Mouse (Mus musculus) Patski (cell line): ENCODE data around the gene Mrpl48. TPM values are rescaled to one million over a fixed set of nuclear protein-coding genes. Genes with fewer than 3 reads are reported as not detected.
"Not testable (repeated sequence)": the region's sequence is repeated elsewhere in the genome, so short reads cannot be mapped to it uniquely, and the experiment has no call there.

Experiments used
- ATAC-seq: fragments of 100-300 bp; one replicate; pipeline ENCODE4 v1.8.0; 2021
- CTCF ChIA-PET: fragments of 350-600 bp; sonication (Branson Sonifier 250); formaldehyde crosslinking; loops from one replicate; lab custom pipeline; 2022; ENCODE audit warnings: inconsistent platforms; lab: Charles Lee
- POLR2A ChIA-PET: fragments of 350-600 bp; sonication (Branson Sonifier 250); formaldehyde crosslinking; loops from one replicate; lab custom pipeline; 2022; ENCODE audit warnings: antibody characterized with exemption, inconsistent platforms; lab: Charles Lee
- DNase-seq: peaks from one replicate; pipeline ENCODE4 v3.0.0-alpha.2; 2011; ENCODE audit warnings: low read depth, low spot score
- H3K27me3 ChIP-seq: fragments of 371-371 bp; one replicate; pipeline ENCODE4 v1.5.1; 2021
- CTCF ChIP-seq: fragments of 100-300 bp; IDR thresholded peaks from one replicate; pipeline ENCODE4 v1.5.1; 2021
- in situ Hi-C: fragments of 300-500 bp; cut with MboI; formaldehyde crosslinking; loops from 3 replicates; pipeline ENCODE4 v1.11.1; 2018; ENCODE audit warnings: low pct_unique_long_range_greater_than_20kb, mixed read lengths
- polyA plus RNA-seq: library from polyadenylated mRNA; unstranded; gene quantifications from one replicate; pipeline ENCODE4 v1.2.3, GENCODE M21; 2021

Gene Mrpl48
- polyA plus RNA-seq, 1 experiment from 2014 or later = 25.3 TPM

- in situ Hi-C loops, H3K27me3 ChIP-seq, ATAC-seq, POLR2A ChIA-PET, DNase-seq, CTCF ChIA-PET: not testable (repeated sequence)
- TF ChIP-seq CTCF = peak; percentile 31
Observed at GRCm38 (mm10) chr7:100567238-100567637, 40.9 kb downstream of the Mrpl48 start.

- in situ Hi-C loops = no loop called here
- no peak for TF ChIP-seq CTCF
- no peaks in the 10 kb centered on the region for H3K27me3 ChIP-seq
- ChIA-PET POLR2A (no interaction called here), CTCF (no interaction called here)
- ATAC-seq (no peak), DNase-seq (no peak)
Observed at GRCm38 (mm10) chr7:100561861-100562587, 46.1 kb downstream of the Mrpl48 start.

GRCm38 (mm10) chr7:100559331-100559730, 48.8 kb downstream of the Mrpl48 start:
- no peak for DNase-seq
- in situ Hi-C loops = no loop called here
- CTCF ChIA-PET = no interaction called here
- no peaks in the 10 kb centered on the region for H3K27me3 ChIP-seq
- POLR2A ChIA-PET = no interaction called here
- TF ChIP-seq CTCF = no peak
- no peak for ATAC-seq

DNA sequence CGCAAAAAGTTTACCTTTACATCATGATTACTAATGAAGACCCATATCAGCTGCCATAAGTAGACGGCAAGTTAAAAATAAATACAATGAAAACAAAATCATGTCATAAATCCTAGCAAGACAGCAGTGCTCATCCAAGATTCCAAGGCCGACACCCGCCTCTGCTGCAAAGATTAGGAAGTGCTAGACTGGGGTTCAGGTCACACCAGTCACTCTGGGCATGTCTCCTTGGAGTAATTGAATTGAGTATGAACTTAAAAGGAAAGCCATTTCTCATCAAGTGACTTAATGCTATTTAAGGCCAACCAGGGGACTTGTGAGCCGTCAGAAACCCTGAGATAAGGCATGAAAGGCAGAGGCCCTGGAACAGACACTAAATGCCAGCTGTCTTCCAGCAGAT, 50.9 kb downstream of the Mrpl48 start:
- ChIA-PET POLR2A (interaction anchor here (0.7 kb wide), 1 partner anchor 110 kb away, joined by 3 read pairs; no protein-coding TSS in a partner anchor), CTCF (interaction anchor here (0.8 kb wide), 1 partner anchor 13 kb away, joined by 3 read pairs; no protein-coding TSS in a partner anchor)
- no peak for TF ChIP-seq CTCF
- in situ Hi-C loops = no loop called here
- no peaks in the 10 kb centered on the region for H3K27me3 ChIP-seq
- ATAC-seq = no peak
- no peak for DNase-seq

DNA sequence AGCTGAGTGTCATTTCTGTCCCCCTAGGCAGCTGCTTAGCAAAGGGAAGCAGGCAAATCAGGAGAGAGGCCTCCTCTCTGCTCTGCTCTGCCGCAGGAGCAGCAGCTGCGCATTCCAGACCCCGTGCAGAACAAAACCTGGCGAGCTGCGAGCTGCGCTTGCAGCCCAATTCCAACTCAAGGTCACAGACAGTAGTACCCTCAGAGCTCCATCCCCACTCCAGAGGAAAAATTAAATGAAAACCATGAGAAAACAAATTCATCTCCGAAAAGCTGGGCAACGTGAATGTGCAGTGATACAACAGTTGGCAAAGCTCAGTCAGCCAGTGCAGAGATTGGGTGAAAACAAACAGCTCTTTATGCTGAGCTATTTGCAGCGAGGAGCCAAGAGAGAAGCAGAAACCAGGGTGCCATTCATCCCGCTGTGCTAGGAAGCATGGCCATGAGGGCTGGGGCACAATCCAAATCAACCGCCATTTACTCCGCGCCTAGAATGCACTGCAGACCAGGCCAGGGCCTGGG, 52.6 kb downstream of the Mrpl48 start:
- no peaks in the 10 kb centered on the region for H3K27me3 ChIP-seq
- ATAC-seq (no peak), DNase-seq (no peak)
- in situ Hi-C loops = no loop called here
- TF ChIP-seq CTCF = no peak
- ChIA-PET CTCF (interaction anchor here (0.8 to 2.1 kb wide), 4 partner anchors 11 to 89 kb away, joined by 3 to 7 read pairs (median 4); no protein-coding TSS in a partner anchor), POLR2A (no interaction called here)

DNA sequence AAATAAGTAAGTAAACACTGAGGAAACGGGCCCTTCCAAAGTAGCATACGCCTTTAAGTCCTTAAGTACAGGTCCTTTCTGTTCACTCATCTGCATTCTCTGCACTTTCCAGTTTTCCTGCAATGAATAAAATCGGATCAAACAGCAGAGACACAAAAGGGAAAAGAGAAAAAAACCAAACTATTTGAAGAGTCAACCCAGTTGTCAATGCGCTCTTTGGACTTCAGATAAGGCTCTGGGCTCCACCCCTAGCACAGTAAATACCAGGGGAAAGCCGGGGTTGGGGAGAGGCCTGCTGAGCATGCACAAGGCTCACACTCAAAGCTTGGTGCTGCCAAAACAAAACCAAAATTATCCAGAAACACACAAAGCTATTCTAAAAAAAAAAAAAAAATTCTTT, 53.2 kb downstream of the Mrpl48 start:
- H3K27me3 ChIP-seq = no peaks in the 10 kb centered on the region
- POLR2A ChIA-PET = no interaction called here
- ATAC-seq (no peak), DNase-seq (no peak)
- in situ Hi-C loops = no loop called here
- TF ChIP-seq CTCF = no peak
- CTCF ChIA-PET = interaction anchor here (0.8 to 2.1 kb wide), 6 partner anchors 10 to 89 kb away, joined by 3 to 7 read pairs (median 3); no protein-coding TSS in a partner anchor

- no peak for ATAC-seq
- POLR2A ChIA-PET = no interaction called here
- H3K27me3 ChIP-seq = no peaks in the 10 kb centered on the region
- in situ Hi-C loops = no loop called here
- peak; percentile 57 for TF ChIP-seq CTCF
- DNase-seq = no peak
- CTCF ChIA-PET = interaction anchor here (1.0 kb wide), 1 partner anchor 94 kb away, joined by 3 read pairs; no protein-coding TSS in a partner anchor
Observed at GRCm38 (mm10) chr7:100550338-100551007, 57.6 kb downstream of the Mrpl48 start.

- DNase-seq (no peak), ATAC-seq (no peak)
- in situ Hi-C loops = no loop called here
- POLR2A ChIA-PET = no interaction called here
- CTCF ChIA-PET = interaction anchor here (1.0 kb wide), 1 partner anchor 94 kb away, joined by 3 read pairs; no protein-coding TSS in a partner anchor
- H3K27me3 ChIP-seq = no peaks in the 10 kb centered on the region
- TF ChIP-seq CTCF = no peak
Observed at GRCm38 (mm10) chr7:100549796-100550195, 58.3 kb downstream of the Mrpl48 start.

GRCm38 (mm10) chr7:100547631-100548030, 60.5 kb downstream of the Mrpl48 start:
- H3K27me3 ChIP-seq = no peaks in the 10 kb centered on the region
- no peak for TF ChIP-seq CTCF
- no peak for ATAC-seq
- ChIA-PET CTCF (interaction anchor here (0.8 to 1.7 kb wide), 2 partner anchors 23 to 27 kb away, joined by 3 to 4 read pairs; no protein-coding TSS in a partner anchor), POLR2A (no interaction called here)
- in situ Hi-C loops = no loop called here
- DNase-seq = no peak

GRCm38 (mm10) chr7:100544437-100544836, 63.7 kb downstream of the Mrpl48 start:
- CTCF ChIA-PET = interaction anchor here (0.7 kb wide), 1 partner anchor 11 kb away, joined by 3 read pairs; no protein-coding TSS in a partner anchor
- POLR2A ChIA-PET = no interaction called here
- DNase-seq (no peak), ATAC-seq (no peak)
- no peaks in the 10 kb centered on the region for H3K27me3 ChIP-seq
- in situ Hi-C loops = no loop called here
- TF ChIP-seq CTCF = no peak
